Mouse (Mus musculus) neutrophil, adult 65 days (primary cell): ENCODE measurements around the gene Cd300c. TPM values are rescaled to one million over a fixed set of nuclear protein-coding genes. Genes with fewer than 3 reads are reported as not detected.

ENCODE experiments used
- total RNA-seq: library from RNA; stranded (reverse); gene quantifications from 2 replicates; pipeline ENCODE4 v1.2.4, GENCODE M21; 2023

Gene Cd300c
- total RNA-seq: 0.66 TPM in 1 of 2 replicates, not detected in the other

DNA sequence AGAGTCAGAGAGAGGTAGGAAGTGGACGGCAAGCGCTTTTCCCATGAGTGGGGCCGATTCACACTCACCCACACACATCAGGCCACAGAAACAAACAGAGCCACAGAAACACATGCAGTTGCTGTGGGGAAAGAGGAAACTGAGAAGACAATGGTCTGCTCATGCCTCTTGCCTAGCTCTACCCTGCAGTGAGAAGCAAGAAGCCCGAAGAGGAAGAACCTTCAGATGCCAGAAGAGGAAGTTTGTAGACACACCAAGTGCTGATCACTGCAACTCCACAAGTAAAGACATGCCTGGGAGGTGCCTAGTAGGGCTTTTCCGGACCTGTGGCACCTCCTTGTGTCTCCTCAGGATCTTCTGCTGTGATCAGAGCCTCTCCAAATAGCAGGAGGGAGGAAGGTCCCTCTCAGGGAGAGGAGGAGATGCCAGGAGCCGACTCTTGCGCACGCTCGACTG, at the start of gene Cd300c:
TSS of gene Cd300c (minus strand) at position 406 of the 456 bp plus-strand sequence.

DNA sequence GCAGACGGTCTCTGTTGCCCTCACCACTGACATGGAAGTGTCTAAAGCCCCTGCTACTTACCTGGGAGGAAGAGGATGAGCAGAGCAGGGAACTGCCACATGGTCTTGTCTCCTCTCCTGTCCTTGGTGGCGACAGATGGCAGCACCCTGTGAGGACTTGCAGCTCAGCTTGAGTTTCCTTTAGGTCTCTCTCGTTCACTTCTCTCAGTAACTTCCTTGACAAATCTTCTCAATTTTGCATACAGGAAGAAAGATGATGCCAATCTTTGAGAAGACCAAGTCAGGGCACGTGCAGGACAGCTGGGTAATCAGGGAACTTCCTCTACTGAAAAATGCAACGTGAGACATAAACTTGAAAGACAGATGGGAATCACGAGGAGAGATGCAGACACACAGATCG, 47.1 kb upstream of the Cd300c start, which contains the start of gene Cd300ld2:
TSS of gene Cd300ld2 (minus strand) at position 101 of the 400 bp plus-strand sequence.

DNA sequence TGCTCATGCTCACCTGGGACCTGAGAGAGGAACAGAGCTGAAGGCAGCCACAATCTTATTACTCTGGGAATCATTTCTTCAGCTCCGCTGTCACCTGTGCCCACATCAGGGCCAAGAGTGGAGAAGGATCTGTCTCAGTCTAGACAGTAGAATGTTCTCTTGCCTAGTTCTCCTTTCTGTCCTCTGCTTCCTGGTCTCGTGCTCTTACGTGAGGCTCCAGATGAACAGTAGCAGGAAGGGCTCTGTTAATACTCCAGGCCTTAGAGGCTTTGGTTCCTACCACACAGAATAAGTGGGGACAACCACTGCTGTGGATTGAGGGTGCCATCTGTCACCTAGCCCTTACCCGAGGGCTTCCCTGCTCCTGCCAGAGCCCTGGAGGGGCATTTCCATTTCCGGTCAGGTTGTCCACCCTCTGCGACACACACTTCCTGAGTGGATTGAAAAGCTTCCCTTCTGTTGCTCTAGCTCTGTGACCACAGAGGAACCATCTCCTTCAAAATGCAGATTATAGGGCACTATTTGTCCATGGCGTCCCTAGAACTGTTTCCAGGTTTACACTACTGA, 32.6 kb upstream of the Cd300c start, which contains the start of gene Cd300c2:
TSS of gene Cd300c2 (minus strand) at position 407 of the 567 bp plus-strand sequence.

DNA sequence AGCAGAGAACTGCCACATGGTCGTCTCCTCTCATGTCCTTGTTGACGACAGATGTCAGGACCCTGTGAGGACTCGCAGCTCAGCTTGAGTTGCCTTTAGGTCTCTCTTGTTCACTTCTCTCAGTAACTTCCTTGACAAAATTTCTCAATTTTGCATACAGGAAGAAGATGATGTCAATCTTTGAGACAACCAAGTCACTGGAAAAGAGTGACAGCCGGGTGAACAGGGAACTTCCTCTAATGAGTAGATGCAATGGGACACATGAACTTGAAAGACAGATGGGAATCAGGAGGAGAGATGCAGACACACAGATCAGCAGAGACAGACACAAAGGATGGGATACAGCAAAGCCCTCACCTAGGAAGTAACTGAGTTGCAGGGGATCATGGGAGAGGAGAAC, 20.8 kb upstream of the Cd300c start, which contains the start of gene Cd300ld:
TSS of gene Cd300ld (minus strand) at position 130 of the 400 bp plus-strand sequence.

DNA sequence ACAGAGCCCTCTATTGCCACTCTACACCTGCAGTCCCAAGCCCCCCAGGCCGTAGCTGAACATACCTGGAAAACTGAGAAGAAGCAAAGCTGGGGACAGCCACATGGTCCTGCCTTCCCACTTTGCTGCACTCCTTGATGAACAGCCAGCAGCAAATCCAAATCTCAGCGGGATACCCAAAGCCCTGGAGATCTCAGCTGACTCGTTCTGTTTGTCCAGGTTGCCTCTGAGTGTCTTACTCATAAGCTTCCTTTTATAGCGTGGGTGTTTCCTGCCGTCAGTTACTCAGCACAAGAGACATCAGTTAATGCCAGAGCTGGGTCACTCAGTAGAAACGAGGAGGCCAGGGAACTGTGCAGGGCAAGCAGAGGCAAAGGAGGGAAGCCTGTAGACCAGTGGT, 34.8 kb downstream of the Cd300c start, which contains the start of gene Cd300lb:
TSS of gene Cd300lb (minus strand) at position 243 of the 400 bp plus-strand sequence.

Other genes starting within 250 kb of the Cd300c start
- gene Dnaic2, start 241.7 kb downstream of the Cd300c start, total RNA-seq: not detected in 2 replicates
- 0.23 and 0.73 TPM in 2 replicates for gene Kif19a, start 203.8 kb downstream of the Cd300c start, total RNA-seq
- gene Btbd17, start 173.2 kb downstream of the Cd300c start, total RNA-seq: not detected in 2 replicates
- gene Gpr142, start 170.2 kb downstream of the Cd300c start, total RNA-seq: not detected in 2 replicates
- 5.0 and 7.0 TPM in 2 replicates for gene Gprc5c, start 118.0 kb downstream of the Cd300c start, total RNA-seq
- 61.7 and 68.2 TPM in 2 replicates for gene Cd300a, start 79.1 kb downstream of the Cd300c start, total RNA-seq
- 114 and 127 TPM in 2 replicates for gene Cd300lb, start 34.8 kb downstream of the Cd300c start, total RNA-seq
- gene Cd300ld, start 20.8 kb upstream of the Cd300c start, total RNA-seq: 104 and 111 TPM in 2 replicates
- gene Cd300c2, start 32.7 kb upstream of the Cd300c start, total RNA-seq: 61.3 and 64.0 TPM in 2 replicates
- gene Cd300ld2, start 47.0 kb upstream of the Cd300c start, total RNA-seq: not detected in 2 replicates
- gene Cd300ld4, start 57.9 kb upstream of the Cd300c start, total RNA-seq: not detected in 2 replicates
- 6.3 and 17.1 TPM in 2 replicates for gene Cd300ld5, start 68.6 kb upstream of the Cd300c start, total RNA-seq
- 6.4 and 10.6 TPM in 2 replicates for gene Cd300ld3, start 79.3 kb upstream of the Cd300c start, total RNA-seq
- gene Cd300e, start 93.0 kb upstream of the Cd300c start, total RNA-seq: 0.36 and 0.66 TPM in 2 replicates
- 11.4 and 12.3 TPM in 2 replicates for gene Rab37, start 122.3 kb upstream of the Cd300c start, total RNA-seq
- gene Cd300lf, start 164.8 kb upstream of the Cd300c start, total RNA-seq: 194 and 231 TPM in 2 replicates
- gene Slc9a3r1, start 194.2 kb upstream of the Cd300c start, total RNA-seq: 170 and 194 TPM in 2 replicates
- 40.2 and 61.4 TPM in 2 replicates for gene Tmem104, start 218.3 kb upstream of the Cd300c start, total RNA-seq
- 18.7 and 19.1 TPM in 2 replicates for gene Nat9, start 218.7 kb upstream of the Cd300c start, total RNA-seq